Mouse (Mus musculus) midbrain, postnatal 0 days (tissue): ENCODE results near the gene Nit1. TPM values are rescaled to one million over a fixed set of nuclear protein-coding genes. Genes with fewer than 3 reads are reported as not detected.
"Not testable (repeated sequence)": the region's sequence is repeated elsewhere in the genome, so short reads cannot be mapped to it uniquely, and the experiment has no call there.

Source experiments
- ATAC-seq: fragments of 200-750 bp; cut with Nextera tagmentation; 2 replicates; pipeline ENCODE4 v1.8.0; 2017; ENCODE audit warnings: moderate number of reproducible peaks, mild to moderate bottlenecking, moderate TSS enrichment, moderate library complexity; ENCODE audit not compliant: low FRiP score
- DNase-seq: peaks from one replicate; pipeline ENCODE4 v3.0.0-alpha.2; 2015; ENCODE audit warnings: low spot score
- H3K27ac ChIP-seq: fragments of 300-500 bp; sonication (generic); 2 replicates; pipeline ENCODE4 v1.5.1; 2014; ENCODE audit warnings: low read depth, mild to moderate bottlenecking, low read length, mixed read lengths
- H3K27me3 ChIP-seq: fragments of 300-500 bp; sonication (generic); 2 replicates; pipeline ENCODE4 v1.6.1; 2014; ENCODE audit warnings: low read length, control low read depth, mixed read lengths; ENCODE audit not compliant: insufficient read depth
- H3K36me3 ChIP-seq: fragments of 300-500 bp; sonication (generic); 2 replicates; pipeline ENCODE4 v1.6.1; 2014; ENCODE audit warnings: low read length, control low read depth, mixed read lengths; ENCODE audit not compliant: insufficient read depth
- H3K4me1 ChIP-seq: fragments of 300-500 bp; sonication (generic); 2 replicates; pipeline ENCODE4 v1.6.1; 2014; ENCODE audit warnings: mild to moderate bottlenecking, control low read depth, antibody characterized with exemption, low read length, mixed read lengths; ENCODE audit not compliant: insufficient read depth
- H3K4me2 ChIP-seq: fragments of 300-500 bp; sonication (generic); 2 replicates; pipeline ENCODE4 v1.6.1; 2014; ENCODE audit warnings: low read depth, mild to moderate bottlenecking, low read length, mixed read lengths; ENCODE audit not compliant: poor library complexity, severe bottlenecking
- H3K4me3 ChIP-seq: fragments of 300-500 bp; sonication (generic); 2 replicates; pipeline ENCODE4 v1.5.1; 2014; ENCODE audit warnings: low read depth, mild to moderate bottlenecking, low read length, moderate library complexity
- H3K9ac ChIP-seq: fragments of 300-500 bp; sonication (generic); replicated peaks from 2 replicates; pipeline ENCODE4 v1.6.1; 2014; ENCODE audit warnings: mild to moderate bottlenecking, low read length, moderate library complexity, mixed read lengths; ENCODE audit not compliant: poor library complexity, severe bottlenecking
- H3K9me3 ChIP-seq: fragments of 300-500 bp; sonication (generic); 2 replicates; pipeline ENCODE4 v1.6.1; 2016; ENCODE audit warnings: low read length, control low read depth
- CTCF ChIP-seq: IDR thresholded peaks from 2 replicates; pipeline ENCODE4 v1.5.1; 2016; ENCODE audit warnings: antibody characterized with exemption, mild to moderate bottlenecking
- WGBS: fragments of 180-500 bp; shearing (Covaris S2); extraction: QIAGEN DNeasy Blood & Tissue Kit; methylation state at CpG from one replicate; pipeline ENCODE4 v1.1.7; 2014; 5-methylcytosine and 5-hydroxymethylcytosine counted together
- polyA plus RNA-seq: library from polyadenylated mRNA; unstranded; fragments of >200 nt; fragmentation: Nextera tagmentation; extraction: Ambion mirVana; gene quantifications from 2 replicates; pipeline ENCODE4 v1.2.1, GENCODE M21; 2015
- total RNA-seq: library from RNA; depleted of rRNA; stranded (reverse); fragments of >200 nt; gene quantifications from 2 replicates; pipeline ENCODE4 v1.2.3, GENCODE M21; 2014

The Nit1 gene
- total and polyA plus RNA-seq, 2 experiments from 2014 or later = 44.0 to 45.2 TPM

- Histone ChIP-seq H3K9ac (no peak overlapping the region), H3K9me3 (no peaks in the 10 kb centered on the region), H3K36me3 (no peaks in the 10 kb centered on the region), H3K27me3 (no peaks in the 10 kb centered on the region), H3K4me2 (no peak overlapping the region), H3K4me1 (no peaks in the 10 kb centered on the region), H3K4me3 (no peak overlapping the region), H3K27ac (no peak overlapping the region)
- ATAC-seq = no peak
- TF ChIP-seq CTCF = peak; percentile 74
- peak; percentile 56 for DNase-seq
Observed at GRCm38 (mm10) chr1:171321415-171321814, 24.0 kb downstream of the Nit1 start.

GRCm38 (mm10) chr1:171320151-171320550 is 25.3 kb downstream of the Nit1 start:
- 15% methylated on average over 5 of the region's 5 CpGs for WGBS
- no peaks in the 10 kb centered on the region for H3K27me3 ChIP-seq
- no peaks in the 10 kb centered on the region for H3K36me3 ChIP-seq
- H3K4me3 ChIP-seq = no peak overlapping the region
- no peak for ATAC-seq
- H3K27ac ChIP-seq = no peak overlapping the region
- TF ChIP-seq CTCF = no peak
- DNase-seq = no peak
- no peaks in the 10 kb centered on the region for H3K9me3 ChIP-seq
- no peak overlapping the region for H3K4me2 ChIP-seq
- no peak overlapping the region for H3K9ac ChIP-seq
- no peaks in the 10 kb centered on the region for H3K4me1 ChIP-seq

GRCm38 (mm10) chr1:171319748-171320147 is 25.7 kb downstream of the Nit1 start:
- Histone ChIP-seq H3K4me2 (no peak overlapping the region), H3K4me1 (no peaks in the 10 kb centered on the region), H3K27me3 (no peaks in the 10 kb centered on the region), H3K9me3 (no peaks in the 10 kb centered on the region), H3K36me3 (no peaks in the 10 kb centered on the region), H3K9ac (no peak overlapping the region), H3K27ac (no peak overlapping the region), H3K4me3 (no peak overlapping the region)
- DNase-seq (no peak), ATAC-seq (no peak)
- no peak for TF ChIP-seq CTCF
- 12% methylated on average over 7 of the region's 7 CpGs for WGBS

- Histone ChIP-seq H3K36me3 (no peaks in the 10 kb centered on the region), H3K27me3 (no peaks in the 10 kb centered on the region), H3K4me2 (no peak overlapping the region), H3K4me1 (no peaks in the 10 kb centered on the region), H3K4me3 (no peak overlapping the region), H3K9ac (no peak overlapping the region), H3K9me3 (no peaks in the 10 kb centered on the region), H3K27ac (no peak overlapping the region)
- 63% methylated on average over 2 of the region's 2 CpGs for WGBS
- TF ChIP-seq CTCF = no peak
- DNase-seq = no peak
- no peak for ATAC-seq
Observed at GRCm38 (mm10) chr1:171309321-171309720, 36.1 kb downstream of the Nit1 start.

GRCm38 (mm10) chr1:171306157-171306556 is 39.3 kb downstream of the Nit1 start:
- not testable (repeated sequence) for H3K4me3 ChIP-seq, H3K27ac ChIP-seq, H3K27me3 ChIP-seq, H3K9me3 ChIP-seq, H3K4me1 ChIP-seq, DNase-seq, H3K9ac ChIP-seq, ATAC-seq, H3K36me3 ChIP-seq, H3K4me2 ChIP-seq
- 66% methylated on average over 5 of the region's 5 CpGs for WGBS

- H3K4me3 ChIP-seq = no peak overlapping the region
- 70% methylated on average over 3 of the region's 3 CpGs for WGBS
- no peak for ATAC-seq
Observed at GRCm38 (mm10) chr1:171298226-171298625, 47.2 kb downstream of the Nit1 start.

More at GRCm38 (mm10) chr1:171298226-171298625, 47.2 kb downstream of the Nit1 start:
- Histone ChIP-seq H3K4me2 (no peak overlapping the region), H3K4me1 (no peaks in the 10 kb centered on the region), H3K9ac (no peak overlapping the region), H3K27ac (no peak overlapping the region), H3K9me3 (no peaks in the 10 kb centered on the region), H3K36me3 (no peaks in the 10 kb centered on the region), H3K27me3 (peaks cover 12% of the 10 kb centered on the region)
- no peak for TF ChIP-seq CTCF
- no peak for DNase-seq
